Mouse (Mus musculus): ENCODE results near the gene Prodh2. TPM values are rescaled to one million over a fixed set of nuclear protein-coding genes. Genes with fewer than 3 reads are reported as not detected.

Gene Prodh2
- polyA plus RNA-seq, 1 experiment from 2014 or later: 5.2 TPM

Other genes with a start within 250 kb of the Prodh2 start
- 0.34 and 0.56 TPM in 2 replicates for gene Thap8, start 213.5 kb upstream of the Prodh2 start, polyA plus RNA-seq (2015; fragmentation: Nextera tagmentation; extraction: Ambion mirVana)
- 6.6 and 8.4 TPM in 2 replicates for gene Wdr62, start 213.2 kb upstream of the Prodh2 start, polyA plus RNA-seq (2015; fragmentation: Nextera tagmentation; extraction: Ambion mirVana)
- gene Clip3, start 201.9 kb upstream of the Prodh2 start, polyA plus RNA-seq (2015; fragmentation: Nextera tagmentation; extraction: Ambion mirVana): 22.6 and 23.4 TPM in 2 replicates
- 63.9 and 68.5 TPM in 2 replicates for gene Alkbh6, start 184.9 kb upstream of the Prodh2 start, polyA plus RNA-seq (2015; fragmentation: Nextera tagmentation; extraction: Ambion mirVana)
- gene Syne4, start 178.8 kb upstream of the Prodh2 start, polyA plus RNA-seq (2015; fragmentation: Nextera tagmentation; extraction: Ambion mirVana): 47.7 and 65.3 TPM in 2 replicates
- 1.8 TPM in 1 of 2 replicates, not detected in the other for gene E130208F15Rik, start 171.9 kb upstream of the Prodh2 start, polyA plus RNA-seq (2015; fragmentation: Nextera tagmentation; extraction: Ambion mirVana)
- 15.5 and 18.0 TPM in 2 replicates for gene Sdhaf1, start 169.7 kb upstream of the Prodh2 start, polyA plus RNA-seq (2015; fragmentation: Nextera tagmentation; extraction: Ambion mirVana)
- 2.9 and 3.9 TPM in 2 replicates for gene Lrfn3, start 130.8 kb upstream of the Prodh2 start, polyA plus RNA-seq (2015; fragmentation: Nextera tagmentation; extraction: Ambion mirVana)
- 49.8 and 63.7 TPM in 2 replicates for gene Tyrobp, start 79.9 kb upstream of the Prodh2 start, polyA plus RNA-seq (2015; fragmentation: Nextera tagmentation; extraction: Ambion mirVana)
- 2.2 and 2.5 TPM in 2 replicates for gene Hcst, start 73.8 kb upstream of the Prodh2 start, polyA plus RNA-seq (2015; fragmentation: Nextera tagmentation; extraction: Ambion mirVana)
- gene Nfkbid, start 71.9 kb upstream of the Prodh2 start, polyA plus RNA-seq (2015; fragmentation: Nextera tagmentation; extraction: Ambion mirVana): 2.1 and 2.4 TPM in 2 replicates
- gene Aplp1, start 48.1 kb upstream of the Prodh2 start, polyA plus RNA-seq (2015; fragmentation: Nextera tagmentation; extraction: Ambion mirVana): 39.0 and 40.8 TPM in 2 replicates
- 2.0 and 3.0 TPM in 2 replicates for gene Kirrel2, start 35.9 kb upstream of the Prodh2 start, polyA plus RNA-seq (2015; fragmentation: Nextera tagmentation; extraction: Ambion mirVana)
- 1.3 and 3.3 TPM in 2 replicates for gene Nphs1, start 35.3 kb upstream of the Prodh2 start, polyA plus RNA-seq (2015; fragmentation: Nextera tagmentation; extraction: Ambion mirVana)
- 7.4 and 7.8 TPM in 2 replicates for gene Arhgap33, start 41.4 kb downstream of the Prodh2 start, polyA plus RNA-seq (2015; fragmentation: Nextera tagmentation; extraction: Ambion mirVana)
- 37.8 and 41.5 TPM in 2 replicates for gene Hspb6, start 58.6 kb downstream of the Prodh2 start, polyA plus RNA-seq (2015; fragmentation: Nextera tagmentation; extraction: Ambion mirVana)
- 8.7 and 10.0 TPM in 2 replicates for gene Proser3, start 58.7 kb downstream of the Prodh2 start, polyA plus RNA-seq (2015; fragmentation: Nextera tagmentation; extraction: Ambion mirVana)
- 46.3 and 48.4 TPM in 2 replicates for gene Lin37, start 66.2 kb downstream of the Prodh2 start, polyA plus RNA-seq (2015; fragmentation: Nextera tagmentation; extraction: Ambion mirVana)
- 73.4 and 76.6 TPM in 2 replicates for gene U2af1l4, start 69.7 kb downstream of the Prodh2 start, polyA plus RNA-seq (2015; fragmentation: Nextera tagmentation; extraction: Ambion mirVana)
- 9.0 and 10.3 TPM in 2 replicates for gene Gm49396, start 69.7 kb downstream of the Prodh2 start, polyA plus RNA-seq (2015; fragmentation: Nextera tagmentation; extraction: Ambion mirVana)
- 148 and 151 TPM in 2 replicates for gene Psenen, start 70.0 kb downstream of the Prodh2 start, polyA plus RNA-seq (2015; fragmentation: Nextera tagmentation; extraction: Ambion mirVana)
- gene Igflr1, start 71.8 kb downstream of the Prodh2 start, polyA plus RNA-seq (2015; fragmentation: Nextera tagmentation; extraction: Ambion mirVana): 2.2 and 2.9 TPM in 2 replicates
- 6.5 and 7.2 TPM in 2 replicates for gene Kmt2b, start 95.1 kb downstream of the Prodh2 start, polyA plus RNA-seq (2015; fragmentation: Nextera tagmentation; extraction: Ambion mirVana)
- gene Zbtb32, start 105.3 kb downstream of the Prodh2 start, polyA plus RNA-seq (2015; fragmentation: Nextera tagmentation; extraction: Ambion mirVana): 0.87 and 1.6 TPM in 2 replicates
- gene Upk1a, start 119.2 kb downstream of the Prodh2 start, polyA plus RNA-seq (2015; fragmentation: Nextera tagmentation; extraction: Ambion mirVana): 8.5 and 10.0 TPM in 2 replicates
- 1,191 and 1,300 TPM in 2 replicates for gene Cox6b1, start 132.5 kb downstream of the Prodh2 start, polyA plus RNA-seq (2015; fragmentation: Nextera tagmentation; extraction: Ambion mirVana)
- not detected in 2 replicates for gene Etv2, start 142.2 kb downstream of the Prodh2 start, polyA plus RNA-seq (2015; fragmentation: Nextera tagmentation; extraction: Ambion mirVana)
- gene Rbm42, start 156.7 kb downstream of the Prodh2 start, polyA plus RNA-seq (2015; fragmentation: Nextera tagmentation; extraction: Ambion mirVana): 102 and 107 TPM in 2 replicates
- 38.7 and 40.5 TPM in 2 replicates for gene Haus5, start 171.4 kb downstream of the Prodh2 start, polyA plus RNA-seq (2015; fragmentation: Nextera tagmentation; extraction: Ambion mirVana)
- gene Pmis2, start 178.0 kb downstream of the Prodh2 start, polyA plus RNA-seq (2015; fragmentation: Nextera tagmentation; extraction: Ambion mirVana): not detected in 2 replicates
- 3.2 and 4.7 TPM in 2 replicates for gene 2200002J24Rik, start 205.3 kb downstream of the Prodh2 start, polyA plus RNA-seq (2015; fragmentation: Nextera tagmentation; extraction: Ambion mirVana)
- 1.3 and 2.0 TPM in 2 replicates for gene Atp4a, start 218.6 kb downstream of the Prodh2 start, polyA plus RNA-seq (2015; fragmentation: Nextera tagmentation; extraction: Ambion mirVana)
- gene Tmem147, start 235.9 kb downstream of the Prodh2 start, polyA plus RNA-seq (2015; fragmentation: Nextera tagmentation; extraction: Ambion mirVana): 220 and 257 TPM in 2 replicates

All from intestine, embryonic 15.5 days (tissue).